Mouse (Mus musculus): ENCODE measurements around the gene Ccdc191. TPM values are rescaled to one million over a fixed set of nuclear protein-coding genes. Genes with fewer than 3 reads are reported as not detected.

Gene Ccdc191
- polyA plus RNA-seq, 1 experiment from 2014 or later: 14.2 TPM

GRCm38 (mm10) chr16:43894501-43894900, 4.9 kb downstream of the Ccdc191 start:
- Histone ChIP-seq H3K4me2 (replicated peaks) (no peak overlapping the region), H3K27me3 (no peaks in the 10 kb centered on the region), H3K36me3 (no peaks in the 10 kb centered on the region), H3K4me3 (no peak overlapping the region), H3K9ac (no peak overlapping the region), H3K27ac (no peak overlapping the region), H3K9me3 (no peaks in the 10 kb centered on the region), H3K4me1 (no peaks in the 10 kb centered on the region)
- WGBS: 88% methylated on average over 8 of the region's 8 CpGs
- ATAC-seq (ENCODE audit: insufficient number of reproducible peaks, insufficient read depth, low FRiP score, low TSS enrichment): no peak

GRCm38 (mm10) chr16:43900138-43900537, 10.5 kb downstream of the Ccdc191 start:
- no peak overlapping the region for H3K4me2 ChIP-seq (replicated peaks)
- no peaks in the 10 kb centered on the region for H3K4me1 ChIP-seq
- no peak overlapping the region for H3K9ac ChIP-seq
- no peaks in the 10 kb centered on the region for H3K27me3 ChIP-seq
- no peaks in the 10 kb centered on the region for H3K9me3 ChIP-seq
- no peak overlapping the region for H3K4me3 ChIP-seq
- no peaks in the 10 kb centered on the region for H3K36me3 ChIP-seq
- H3K27ac ChIP-seq: no peak overlapping the region
- 88% methylated on average over 4 of the region's 4 CpGs for WGBS
- no peak for ATAC-seq (ENCODE audit: insufficient number of reproducible peaks, insufficient read depth, low FRiP score, low TSS enrichment)

DNA sequence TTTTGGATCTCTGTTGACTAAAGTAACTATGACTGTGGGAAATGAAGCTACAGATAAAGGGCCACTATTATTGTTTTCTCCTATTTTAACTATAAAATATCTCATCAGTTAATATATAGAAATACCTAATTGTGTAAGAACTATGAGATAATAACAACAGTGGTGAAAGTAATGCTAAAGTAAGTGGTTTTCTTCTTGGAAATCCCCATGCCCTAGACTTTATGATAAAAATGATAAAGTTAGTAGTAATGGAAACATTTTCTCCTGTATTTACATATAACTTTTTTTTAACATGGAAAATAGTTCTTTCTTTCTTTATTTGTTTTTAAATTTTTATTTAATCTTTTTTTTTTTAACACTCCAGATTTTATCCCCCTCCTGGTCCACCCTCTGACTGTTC, 11.0 kb downstream of the Ccdc191 start:
- H3K4me3 ChIP-seq: no peak overlapping the region
- no peak overlapping the region for H3K4me2 ChIP-seq (replicated peaks)

DNA sequence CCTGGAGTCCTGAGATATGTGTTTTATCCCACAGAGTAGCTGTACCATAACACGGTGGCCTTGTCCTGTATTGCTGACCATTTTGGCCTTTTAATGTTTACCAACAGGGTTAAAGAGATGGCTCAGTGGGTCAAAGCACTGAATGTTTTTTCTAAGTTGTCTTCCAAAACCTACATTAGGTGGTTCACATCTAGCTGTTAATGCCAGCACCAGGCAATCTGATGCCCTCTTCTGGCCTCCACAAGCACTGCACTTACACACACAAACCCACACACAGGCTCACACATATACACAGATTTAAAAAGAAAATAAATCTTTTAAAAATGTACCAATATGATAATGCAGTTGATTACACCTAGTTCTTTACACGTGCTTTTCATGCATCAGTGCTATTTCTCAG, 19.3 kb downstream of the Ccdc191 start:
- H3K27ac ChIP-seq: no peak overlapping the region
- H3K4me2 ChIP-seq (replicated peaks): no peak overlapping the region
- H3K4me1 ChIP-seq: no peaks in the 10 kb centered on the region
- no peak overlapping the region for H3K4me3 ChIP-seq
- no peak overlapping the region for H3K9ac ChIP-seq
- 89% methylated on average over 2 of the region's 2 CpGs for WGBS
- no peak for ATAC-seq (ENCODE audit: insufficient number of reproducible peaks, insufficient read depth, low FRiP score, low TSS enrichment)
- H3K27me3 ChIP-seq: no peaks in the 10 kb centered on the region
- peaks cover 3% of the 10 kb centered on the region; the same call in 1 of the 2 replicates for H3K36me3 ChIP-seq
- H3K9me3 ChIP-seq: no peaks in the 10 kb centered on the region

More for the DNA sequence above, 11.0 kb downstream of the Ccdc191 start:
- H3K9ac ChIP-seq: no peak overlapping the region
- H3K36me3 ChIP-seq: no peaks in the 10 kb centered on the region
- no peak overlapping the region for H3K27ac ChIP-seq
- H3K4me1 ChIP-seq: no peaks in the 10 kb centered on the region
- ATAC-seq (ENCODE audit: insufficient number of reproducible peaks, insufficient read depth, low FRiP score, low TSS enrichment): no peak
- no peaks in the 10 kb centered on the region for H3K27me3 ChIP-seq
- no peaks in the 10 kb centered on the region for H3K9me3 ChIP-seq

DNA sequence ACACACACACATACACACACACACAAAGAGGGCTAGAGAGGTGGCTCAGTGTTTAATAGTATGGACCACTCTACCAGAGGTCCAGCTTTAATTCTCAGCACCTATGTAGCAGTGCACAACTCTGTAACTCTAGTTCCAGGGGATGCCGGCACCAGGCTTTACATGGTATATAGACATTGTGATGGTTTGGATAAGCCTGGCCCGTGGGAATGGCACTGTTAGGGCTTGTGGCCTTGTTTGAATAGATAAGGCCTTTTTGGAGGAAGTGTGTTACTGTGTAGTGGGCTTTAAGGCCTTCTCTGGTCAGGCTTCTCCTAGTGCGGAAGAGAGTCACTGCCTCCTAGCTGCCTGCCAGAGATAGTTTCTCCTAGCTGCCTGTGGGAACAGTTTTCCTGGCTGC, 29.3 kb downstream of the Ccdc191 start:
- WGBS: 85% methylated on average over 3 of the region's 3 CpGs
- Histone ChIP-seq H3K27ac (no peak overlapping the region), H3K9me3 (no peaks in the 10 kb centered on the region), H3K4me3 (no peak overlapping the region), H3K27me3 (no peaks in the 10 kb centered on the region), H3K4me2 (replicated peaks) (no peak overlapping the region), H3K4me1 (no peaks in the 10 kb centered on the region), H3K9ac (no peak overlapping the region), H3K36me3 (no peaks in the 10 kb centered on the region)
- no peak for ATAC-seq (ENCODE audit: insufficient number of reproducible peaks, insufficient read depth, low FRiP score, low TSS enrichment)

GRCm38 (mm10) chr16:43922024-43922423, 32.4 kb downstream of the Ccdc191 start:
- Histone ChIP-seq H3K36me3 (no peaks in the 10 kb centered on the region), H3K9me3 (no peaks in the 10 kb centered on the region), H3K4me3 (no peak overlapping the region), H3K4me1 (no peaks in the 10 kb centered on the region), H3K27me3 (no peaks in the 10 kb centered on the region), H3K9ac (no peak overlapping the region), H3K27ac (no peak overlapping the region), H3K4me2 (replicated peaks) (no peak overlapping the region)
- WGBS: 53% methylated on average over 2 of the region's 2 CpGs
- no peak for ATAC-seq (ENCODE audit: insufficient number of reproducible peaks, insufficient read depth, low FRiP score, low TSS enrichment)

GRCm38 (mm10) chr16:43922630-43923029, 33.0 kb downstream of the Ccdc191 start:
- H3K4me2 ChIP-seq (replicated peaks): no peak overlapping the region
- no peaks in the 10 kb centered on the region for H3K9me3 ChIP-seq
- H3K9ac ChIP-seq: no peak overlapping the region
- no peaks in the 10 kb centered on the region for H3K36me3 ChIP-seq
- no peaks in the 10 kb centered on the region for H3K27me3 ChIP-seq
- no peak overlapping the region for H3K27ac ChIP-seq
- ATAC-seq (ENCODE audit: insufficient number of reproducible peaks, insufficient read depth, low FRiP score, low TSS enrichment): no peak
- no peak overlapping the region for H3K4me3 ChIP-seq
- WGBS: 70% methylated on average over 3 of the region's 3 CpGs
- H3K4me1 ChIP-seq: no peaks in the 10 kb centered on the region

DNA sequence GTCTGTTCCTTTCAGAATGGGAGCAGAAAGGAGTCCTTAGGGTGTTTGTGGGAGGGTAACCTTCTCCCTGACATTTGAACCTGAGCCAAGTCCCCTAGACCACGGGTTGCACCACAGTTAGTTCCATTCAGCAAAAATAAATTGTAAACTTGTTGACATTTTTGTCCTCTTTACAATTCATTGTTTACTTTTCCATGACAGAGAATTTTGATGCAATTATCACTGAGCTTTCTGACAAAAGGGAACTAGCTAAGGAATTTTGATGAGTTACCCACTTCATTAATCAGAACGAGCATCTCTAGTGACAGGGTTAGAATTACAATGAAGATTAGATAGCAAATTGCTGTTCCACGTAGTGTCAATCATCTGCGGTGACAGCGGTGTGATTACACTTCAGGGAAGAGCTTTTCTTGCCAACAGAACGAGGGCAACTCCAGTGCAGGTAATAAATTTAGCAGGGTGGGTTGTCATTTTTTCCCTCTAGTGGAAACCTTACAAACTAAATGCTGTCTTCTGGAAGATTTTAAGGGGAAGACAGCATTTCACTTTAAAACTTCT, 35.5 kb downstream of the Ccdc191 start:
- Histone ChIP-seq H3K4me3 (no peak overlapping the region), H3K4me2 (replicated peaks) (no peak overlapping the region), H3K9ac (no peak overlapping the region), H3K27ac (no peak overlapping the region), H3K9me3 (no peaks in the 10 kb centered on the region), H3K4me1 (no peaks in the 10 kb centered on the region), H3K36me3 (no peaks in the 10 kb centered on the region), H3K27me3 (no peaks in the 10 kb centered on the region)
- no peak for ATAC-seq (ENCODE audit: insufficient number of reproducible peaks, insufficient read depth, low FRiP score, low TSS enrichment)
- WGBS: 64% methylated on average over 6 of the region's 6 CpGs

DNA sequence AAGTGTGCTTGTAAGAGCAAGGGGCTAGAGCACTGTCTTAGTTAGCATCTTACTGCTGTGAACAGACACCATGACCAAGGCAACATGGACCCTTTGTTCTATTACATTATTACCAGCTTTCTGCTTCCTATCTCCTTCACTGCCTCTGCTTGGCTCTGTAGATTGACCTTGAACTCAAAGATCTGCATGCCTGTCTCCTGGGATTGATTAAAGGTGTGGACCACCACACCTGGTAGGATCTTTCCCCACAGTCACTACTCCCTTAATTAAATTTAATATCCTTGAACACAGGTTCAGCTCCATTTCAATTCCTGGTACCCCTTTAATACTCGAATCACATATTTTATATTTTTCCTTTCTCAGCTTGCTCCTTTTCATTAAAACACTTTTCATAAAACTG, 36.2 kb downstream of the Ccdc191 start:
- H3K27me3 ChIP-seq: no peaks in the 10 kb centered on the region
- 77% methylated on average over 1 of the region's 1 CpGs for WGBS
- ATAC-seq (ENCODE audit: insufficient number of reproducible peaks, insufficient read depth, low FRiP score, low TSS enrichment): no peak

DNA sequence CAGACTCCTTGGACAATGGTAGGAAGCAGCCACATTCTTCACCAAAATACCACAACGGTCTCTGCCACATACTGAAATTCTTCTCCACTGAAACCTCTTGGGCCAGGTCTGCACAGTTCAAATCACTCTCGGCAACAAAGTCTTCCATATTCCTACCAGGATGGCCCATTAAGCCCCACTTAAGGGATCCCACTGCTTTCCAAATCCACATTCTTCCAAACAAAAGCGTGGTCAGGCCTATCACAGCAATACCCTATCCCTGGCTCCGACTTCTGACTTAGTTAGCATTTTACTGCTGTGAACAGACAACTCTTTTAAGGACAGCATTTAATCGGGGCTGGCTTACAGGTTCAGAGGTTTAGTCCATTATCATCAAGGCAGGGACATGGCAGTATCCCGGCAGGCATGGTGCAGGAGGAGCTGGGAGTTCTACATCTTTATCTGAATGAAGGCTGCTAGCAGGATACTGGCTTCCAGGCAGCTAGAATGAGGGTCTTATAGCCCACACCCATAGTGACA, 36.8 kb downstream of the Ccdc191 start, which contains the start of gene Qtrt2:
Gene Qtrt2 (minus strand): TSS at position 469 of the 519 bp plus-strand sequence.
- Histone ChIP-seq H3K4me1 (no peaks in the 10 kb centered on the region), H3K9ac (no peak within 1 kb of the TSS), H3K36me3 (no peaks in the 10 kb centered on the region), H3K9me3 (no peaks in the 10 kb centered on the region), H3K27me3 (no peaks in the 10 kb centered on the region), H3K4me2 (replicated peaks) (no peak within 1 kb of the TSS), H3K4me3 (no peak within 1 kb of the TSS), H3K27ac (no peak within 1 kb of the TSS)
- 78% methylated on average over 6 of the region's 6 CpGs for WGBS
- no peak for ATAC-seq (ENCODE audit: insufficient number of reproducible peaks, insufficient read depth, low FRiP score, low TSS enrichment)

More for the DNA sequence above, 36.2 kb downstream of the Ccdc191 start:
- H3K36me3 ChIP-seq: no peaks in the 10 kb centered on the region
- no peak overlapping the region for H3K27ac ChIP-seq
- no peak overlapping the region for H3K4me3 ChIP-seq
- no peak overlapping the region for H3K9ac ChIP-seq
- H3K9me3 ChIP-seq: no peaks in the 10 kb centered on the region
- H3K4me2 ChIP-seq (replicated peaks): no peak overlapping the region
- H3K4me1 ChIP-seq: no peaks in the 10 kb centered on the region

DNA sequence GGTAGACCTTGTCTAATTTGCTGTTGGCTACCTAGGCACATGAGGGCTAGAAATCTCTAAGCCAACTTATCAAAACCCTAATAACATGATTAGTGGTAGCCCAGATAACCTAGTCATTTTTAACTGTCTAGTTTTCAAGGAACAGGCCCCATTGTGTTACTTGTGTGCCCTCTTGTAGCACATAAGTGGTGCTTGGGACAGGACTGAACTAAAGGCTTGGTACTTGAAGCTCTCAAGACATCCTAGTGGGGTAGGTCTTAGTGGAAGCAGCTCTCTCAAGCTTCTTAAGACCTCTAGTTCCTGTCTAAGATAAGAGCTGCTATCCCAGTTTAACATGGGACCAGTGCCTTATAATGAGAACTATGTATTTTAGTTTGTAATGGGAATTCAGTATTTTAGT, 41.0 kb downstream of the Ccdc191 start:
- ATAC-seq (ENCODE audit: insufficient number of reproducible peaks, insufficient read depth, low FRiP score, low TSS enrichment): no peak
- Histone ChIP-seq H3K27ac (no peak overlapping the region), H3K4me3 (no peak overlapping the region), H3K36me3 (no peaks in the 10 kb centered on the region), H3K9me3 (no peaks in the 10 kb centered on the region), H3K4me1 (no peaks in the 10 kb centered on the region), H3K4me2 (replicated peaks) (no peak overlapping the region), H3K9ac (no peak overlapping the region), H3K27me3 (no peaks in the 10 kb centered on the region)

DNA sequence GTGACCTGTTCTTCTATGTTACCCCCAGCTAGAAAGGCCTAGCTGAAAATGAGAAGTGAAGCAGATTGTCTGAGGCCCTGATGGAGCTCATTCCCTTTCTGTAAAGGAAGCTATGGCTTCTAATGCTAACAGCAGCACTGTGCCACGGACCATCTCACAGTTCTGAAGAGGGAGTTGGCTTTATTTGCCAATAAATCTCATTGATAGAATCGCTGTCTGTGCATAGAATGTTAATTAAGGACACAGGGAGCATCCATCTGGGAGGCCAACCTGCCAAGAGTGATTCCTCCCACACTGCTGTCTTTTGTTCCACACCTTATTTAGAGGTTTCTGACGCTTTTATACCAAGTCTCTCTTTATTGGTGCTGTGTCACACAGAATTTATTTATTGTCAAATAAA, 41.9 kb downstream of the Ccdc191 start:
- H3K27ac ChIP-seq: no peak overlapping the region
- H3K4me1 ChIP-seq: no peaks in the 10 kb centered on the region
- no peak for ATAC-seq (ENCODE audit: insufficient number of reproducible peaks, insufficient read depth, low FRiP score, low TSS enrichment)
- no peaks in the 10 kb centered on the region for H3K27me3 ChIP-seq
- H3K4me3 ChIP-seq: no peak overlapping the region
- no peak overlapping the region for H3K9ac ChIP-seq
- 78% methylated on average over 3 of the region's 3 CpGs for WGBS
- H3K9me3 ChIP-seq: no peaks in the 10 kb centered on the region
- no peak overlapping the region for H3K4me2 ChIP-seq (replicated peaks)
- H3K36me3 ChIP-seq: no peaks in the 10 kb centered on the region

DNA sequence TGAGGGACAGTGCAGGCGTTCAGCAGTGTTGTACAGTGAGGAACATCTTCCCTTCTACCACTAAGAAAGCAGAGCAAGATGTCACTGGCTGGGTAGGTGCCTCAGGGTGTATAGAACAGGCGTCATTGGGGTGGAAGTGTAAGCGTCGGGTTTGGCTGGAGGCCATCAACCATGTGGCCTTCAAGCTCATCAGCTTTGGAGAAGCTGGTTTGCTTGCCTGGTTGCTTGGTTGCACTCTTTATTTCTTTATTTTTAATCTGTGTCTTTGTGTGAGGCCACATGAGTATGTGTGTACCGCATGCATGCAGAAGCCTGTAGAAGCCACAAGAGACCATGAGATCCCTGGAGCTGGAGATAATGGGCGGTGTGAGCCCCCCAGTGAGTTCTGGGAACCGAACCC, 42.7 kb downstream of the Ccdc191 start:
- no peak overlapping the region for H3K9ac ChIP-seq
- no peaks in the 10 kb centered on the region for H3K4me1 ChIP-seq
- WGBS: 88% methylated on average over 7 of the region's 7 CpGs
- no peaks in the 10 kb centered on the region for H3K9me3 ChIP-seq
- ATAC-seq (ENCODE audit: insufficient number of reproducible peaks, insufficient read depth, low FRiP score, low TSS enrichment): no peak
- H3K4me3 ChIP-seq: no peak overlapping the region
- H3K27ac ChIP-seq: no peak overlapping the region
- no peaks in the 10 kb centered on the region for H3K27me3 ChIP-seq
- no peak overlapping the region for H3K4me2 ChIP-seq (replicated peaks)
- no peaks in the 10 kb centered on the region for H3K36me3 ChIP-seq

All from embryonic facial prominence, embryonic 12.5 days (tissue).